Mouse (Mus musculus) midbrain, embryonic 11.5 days (tissue): Measurements from ENCODE around the gene Pstpip1. TPM values are rescaled to one million over a fixed set of nuclear protein-coding genes. Genes with fewer than 3 reads are reported as not detected.
A peak's percentile ranks its signal among the peaks of the same experiment; 100 is the strongest.

Experiments used
- ATAC-seq: fragments of 200-750 bp; cut with Nextera tagmentation; 2 replicates; pipeline ENCODE4 v1.8.0; 2017; ENCODE audit warnings: moderate TSS enrichment, moderate library complexity; ENCODE audit not compliant: low FRiP score
- DNase-seq: peaks from one replicate; pipeline ENCODE4 v3.0.0; 2015; ENCODE audit warnings: low spot score; ENCODE audit errors: missing footprints
- H3K27ac ChIP-seq: fragments of 300-500 bp; sonication (generic); 2 replicates; pipeline ENCODE4 v1.5.1; 2014; ENCODE audit warnings: low read depth, low read length
- H3K27me3 ChIP-seq: fragments of 300-500 bp; sonication (generic); 2 replicates; pipeline ENCODE4 v1.6.1; 2014; ENCODE audit warnings: mild to moderate bottlenecking, low read length, moderate library complexity, mixed read lengths; ENCODE audit not compliant: control insufficient read depth, insufficient read depth
- H3K36me3 ChIP-seq: fragments of 300-500 bp; sonication (generic); 2 replicates; pipeline ENCODE4 v1.6.1; 2014; ENCODE audit warnings: mild to moderate bottlenecking, low read length, moderate library complexity, mixed read lengths; ENCODE audit not compliant: control insufficient read depth, insufficient read depth
- H3K4me1 ChIP-seq: fragments of 300-500 bp; sonication (generic); 2 replicates; pipeline ENCODE4 v1.6.1; 2014; ENCODE audit warnings: low read length; ENCODE audit not compliant: control insufficient read depth, insufficient read depth
- H3K4me2 ChIP-seq: fragments of 300-500 bp; sonication (generic); 2 replicates; pipeline ENCODE4 v1.6.1; 2014; ENCODE audit warnings: mild to moderate bottlenecking, moderate library complexity
- H3K4me3 ChIP-seq: fragments of 300-500 bp; sonication (generic); 2 replicates; pipeline ENCODE4 v1.5.1; 2014; ENCODE audit warnings: low read depth, low read length
- H3K9ac ChIP-seq: fragments of 300-500 bp; sonication (generic); 2 replicates; pipeline ENCODE4 v1.6.1; 2014; ENCODE audit warnings: low read length
- H3K9me3 ChIP-seq: fragments of 300-500 bp; sonication (generic); 2 replicates; pipeline ENCODE4 v1.6.1; 2016; ENCODE audit warnings: low read length; ENCODE audit not compliant: control insufficient read depth
- WGBS: fragments of 180-500 bp; shearing (Covaris S2); extraction: QIAGEN DNeasy Blood & Tissue Kit; methylation state at CpG from one replicate; pipeline ENCODE4 v1.1.7; 2014; 5-methylcytosine and 5-hydroxymethylcytosine counted together
- polyA plus RNA-seq: library from polyadenylated mRNA; unstranded; fragments of >200 nt; fragmentation: Nextera tagmentation; extraction: Ambion mirVana; gene quantifications from 2 replicates; pipeline ENCODE4 v1.2.1, GENCODE M21; 2014

Gene Pstpip1
- polyA plus RNA-seq, 1 experiment from 2014 or later: 0.33 TPM

- H3K4me3 ChIP-seq: no peak overlapping the region
- no peak overlapping the region for H3K27ac ChIP-seq
- H3K9ac ChIP-seq: no peak overlapping the region
- no peaks in the 10 kb centered on the region for H3K36me3 ChIP-seq
- H3K4me2 ChIP-seq: no peak overlapping the region
- H3K27me3 ChIP-seq: no peaks in the 10 kb centered on the region
- 88% methylated on average over 7 of the region's 7 CpGs for WGBS
- H3K9me3 ChIP-seq: no peaks in the 10 kb centered on the region
- DNase-seq (no peak), ATAC-seq (no peak)
- H3K4me1 ChIP-seq: no peaks in the 10 kb centered on the region
These were observed 10.3 kb downstream of the Pstpip1 start for GRCm38 (mm10) chr9:56100041-56100522.

GRCm38 (mm10) chr9:56101022-56101421 lies 11.3 kb downstream of the Pstpip1 start:
- 87% methylated on average over 4 of the region's 4 CpGs for WGBS
- DNase-seq (no peak), ATAC-seq (no peak)
- H3K36me3 ChIP-seq: no peaks in the 10 kb centered on the region
- H3K4me1 ChIP-seq: no peaks in the 10 kb centered on the region
- no peak overlapping the region for H3K27ac ChIP-seq
- no peaks in the 10 kb centered on the region for H3K9me3 ChIP-seq
- no peak overlapping the region for H3K4me2 ChIP-seq
- H3K9ac ChIP-seq: no peak overlapping the region
- no peaks in the 10 kb centered on the region for H3K27me3 ChIP-seq
- no peak overlapping the region for H3K4me3 ChIP-seq

- Histone ChIP-seq H3K27ac (no peak overlapping the region), H3K9me3 (no peaks in the 10 kb centered on the region), H3K4me2 (no peak overlapping the region), H3K27me3 (no peaks in the 10 kb centered on the region), H3K36me3 (no peaks in the 10 kb centered on the region), H3K9ac (no peak overlapping the region), H3K4me1 (no peaks in the 10 kb centered on the region), H3K4me3 (no peak overlapping the region)
- no peak for ATAC-seq
- DNase-seq: no peak
- WGBS: 91% methylated on average over 6 of the region's 7 CpGs
These were observed 15.2 kb downstream of the Pstpip1 start for GRCm38 (mm10) chr9:56104921-56105320.

- 74% methylated on average over 6 of the region's 6 CpGs for WGBS
- peak; percentile 41 for DNase-seq
These were observed 16.7 kb downstream of the Pstpip1 start for GRCm38 (mm10) chr9:56106274-56107072.

GRCm38 (mm10) chr9:56107527-56107926 lies 17.8 kb downstream of the Pstpip1 start:
- Histone ChIP-seq H3K9ac (no peak overlapping the region), H3K27me3 (no peaks in the 10 kb centered on the region), H3K27ac (no peak overlapping the region), H3K4me3 (no peak overlapping the region), H3K36me3 (no peaks in the 10 kb centered on the region), H3K4me1 (no peaks in the 10 kb centered on the region), H3K4me2 (no peak overlapping the region), H3K9me3 (no peaks in the 10 kb centered on the region)
- ATAC-seq (no peak), DNase-seq (no peak)
- WGBS: 69% methylated on average over 6 of the region's 6 CpGs

More at GRCm38 (mm10) chr9:56106274-56107072, 16.7 kb downstream of the Pstpip1 start:
- Histone ChIP-seq H3K9ac (no peak overlapping the region), H3K9me3 (no peaks in the 10 kb centered on the region), H3K36me3 (no peaks in the 10 kb centered on the region), H3K4me2 (no peak overlapping the region), H3K27ac (no peak overlapping the region), H3K4me3 (no peak overlapping the region), H3K4me1 (no peaks in the 10 kb centered on the region), H3K27me3 (no peaks in the 10 kb centered on the region)
- no peak for ATAC-seq

GRCm38 (mm10) chr9:56108174-56108573 lies 18.4 kb downstream of the Pstpip1 start:
- WGBS: 85% methylated on average over 5 of the region's 5 CpGs
- H3K27me3 ChIP-seq: no peaks in the 10 kb centered on the region

GRCm38 (mm10) chr9:56118091-56118490 lies 28.3 kb downstream of the Pstpip1 start:
- WGBS: 81% methylated on average over 5 of the region's 5 CpGs
- peak overlapping the region; percentile 61; the same call in 1 of the 2 replicates for H3K4me2 ChIP-seq
- no peaks in the 10 kb centered on the region for H3K9me3 ChIP-seq
- DNase-seq: no peak
- ATAC-seq: peak; percentile 19
- no peak overlapping the region for H3K9ac ChIP-seq
- H3K4me3 ChIP-seq: no peak overlapping the region
- no peaks in the 10 kb centered on the region for H3K36me3 ChIP-seq
- H3K27ac ChIP-seq: no peak overlapping the region
- H3K27me3 ChIP-seq: no peaks in the 10 kb centered on the region
- H3K4me1 ChIP-seq: no peaks in the 10 kb centered on the region

More at GRCm38 (mm10) chr9:56108174-56108573, 18.4 kb downstream of the Pstpip1 start:
- no peak for ATAC-seq
- no peak overlapping the region for H3K9ac ChIP-seq
- H3K36me3 ChIP-seq: no peaks in the 10 kb centered on the region
- no peaks in the 10 kb centered on the region for H3K4me1 ChIP-seq
- no peaks in the 10 kb centered on the region for H3K9me3 ChIP-seq
- no peak overlapping the region for H3K4me3 ChIP-seq
- DNase-seq: no peak
- no peak overlapping the region for H3K4me2 ChIP-seq
- H3K27ac ChIP-seq: no peak overlapping the region

- WGBS: 5% methylated on average over 14 of the region's 14 CpGs
- peak overlapping the region; percentile 61 for H3K4me2 ChIP-seq
- no peaks in the 10 kb centered on the region for H3K4me1 ChIP-seq
- peak; percentile 69 for ATAC-seq
- peak; percentile 99 for DNase-seq
- H3K9me3 ChIP-seq: no peaks in the 10 kb centered on the region
- peak overlapping the region; percentile 53 for H3K9ac ChIP-seq
- peak overlapping the region; percentile 19; the same call in 1 of the 2 replicates for H3K4me3 ChIP-seq
- H3K27ac ChIP-seq: no peak overlapping the region
- no peaks in the 10 kb centered on the region for H3K27me3 ChIP-seq
- H3K36me3 ChIP-seq: no peaks in the 10 kb centered on the region
These were observed 28.8 kb downstream of the Pstpip1 start for GRCm38 (mm10) chr9:56118582-56118981.

GRCm38 (mm10) chr9:56119651-56120050 lies 29.9 kb downstream of the Pstpip1 start:
- Histone ChIP-seq H3K27ac (no peak overlapping the region), H3K36me3 (no peaks in the 10 kb centered on the region), H3K4me1 (no peaks in the 10 kb centered on the region), H3K27me3 (no peaks in the 10 kb centered on the region), H3K4me2 (no peak overlapping the region), H3K4me3 (no peak overlapping the region), H3K9me3 (no peaks in the 10 kb centered on the region), H3K9ac (no peak overlapping the region)
- no peak for DNase-seq
- ATAC-seq: no peak
- 78% methylated on average over 2 of the region's 2 CpGs for WGBS
